Mouse (Mus musculus) liver, embryonic 14.5 days (tissue): ENCODE measurements around the gene Prkcb.

Experiments used
- CTCF ChIP-seq: IDR thresholded peaks from 2 replicates; pipeline ENCODE4 v1.5.1; 2016; ENCODE audit warnings: antibody characterized with exemption, low read depth, control low read depth
- EP300 ChIP-seq: IDR thresholded peaks from 2 replicates; pipeline ENCODE4 v1.6.1; 2016; ENCODE audit warnings: antibody characterized with exemption, low read depth

- TF ChIP-seq CTCF (no peak), EP300 (no peak)
Observed at GRCm38 (mm10) chr7:122413231-122413630, 124.7 kb downstream of the Prkcb start.
